Mouse (Mus musculus): ENCODE results near the gene Ano4. TPM values are rescaled to one million over a fixed set of nuclear protein-coding genes. Genes with fewer than 3 reads are reported as not detected.

Gene Ano4
- 0.67 TPM in 1 of 2 replicates, not detected in the other for polyA plus RNA-seq (2011; ENCODE audit: insufficient read length, low read depth, missing spikeins)

- Histone ChIP-seq H3K4me3 (ENCODE audit: insufficient read depth, low read length) (peak within 1 kb of the TSS; percentile 33), H3K4me1 (ENCODE audit: control insufficient read depth, insufficient read depth, low read length) (no peaks in the 10 kb centered on the region), H3K27ac (ENCODE audit: insufficient read depth, low read length) (no peak within 1 kb of the TSS)
- TF ChIP-seq POLR2A (IDR thresholded peaks at IDR 0.05; ENCODE audit: low read depth, low read length) (no peak), CTCF (IDR thresholded peaks at IDR 0.05; ENCODE audit: borderline replicate concordance, insufficient read depth, low read length) (no peak)
Observed at GRCm38 (mm10) chr10:89344491-89345195, at the start of gene Ano4. Gene Ano4, minus strand, starts transcription at chr10:89344762.

GRCm38 (mm10) chr10:89392687-89393086, 48.1 kb upstream of the Ano4 start:
- Histone ChIP-seq H3K4me1 (ENCODE audit: control insufficient read depth, insufficient read depth, low read length) (no peaks in the 10 kb centered on the region), H3K4me3 (ENCODE audit: insufficient read depth, low read length) (no peak overlapping the region), H3K27ac (ENCODE audit: insufficient read depth, low read length) (no peak overlapping the region)
- TF ChIP-seq POLR2A (IDR thresholded peaks at IDR 0.05; ENCODE audit: low read depth, low read length) (no peak), CTCF (IDR thresholded peaks at IDR 0.05; ENCODE audit: borderline replicate concordance, insufficient read depth, low read length) (no peak)

GRCm38 (mm10) chr10:89391571-89392163, 47.1 kb upstream of the Ano4 start:
- Histone ChIP-seq H3K4me1 (ENCODE audit: control insufficient read depth, insufficient read depth, low read length) (no peaks in the 10 kb centered on the region), H3K4me3 (ENCODE audit: insufficient read depth, low read length) (no peak overlapping the region), H3K27ac (ENCODE audit: insufficient read depth, low read length) (no peak overlapping the region)
- TF ChIP-seq POLR2A (IDR thresholded peaks at IDR 0.05; ENCODE audit: low read depth, low read length) (no peak), CTCF (IDR thresholded peaks at IDR 0.05; ENCODE audit: borderline replicate concordance, insufficient read depth, low read length) (no peak)

GRCm38 (mm10) chr10:89386461-89386860, 41.9 kb upstream of the Ano4 start:
- no peak for TF ChIP-seq POLR2A (IDR thresholded peaks at IDR 0.05; ENCODE audit: low read depth, low read length)
- no peak for TF ChIP-seq CTCF (IDR thresholded peaks at IDR 0.05; ENCODE audit: borderline replicate concordance, insufficient read depth, low read length)
- Histone ChIP-seq H3K27ac (ENCODE audit: insufficient read depth, low read length) (no peak overlapping the region), H3K4me3 (ENCODE audit: insufficient read depth, low read length) (no peak overlapping the region), H3K4me1 (ENCODE audit: control insufficient read depth, insufficient read depth, low read length) (no peaks in the 10 kb centered on the region)

- no peaks in the 10 kb centered on the region for H3K4me1 ChIP-seq (ENCODE audit: control insufficient read depth, insufficient read depth, low read length)
- H3K27ac ChIP-seq (ENCODE audit: insufficient read depth, low read length), result no peak overlapping the region
- TF ChIP-seq POLR2A (IDR thresholded peaks at IDR 0.05; ENCODE audit: low read depth, low read length) (no peak), CTCF (IDR thresholded peaks at IDR 0.05; ENCODE audit: borderline replicate concordance, insufficient read depth, low read length) (peak; percentile 87)
Observed at GRCm38 (mm10) chr10:89383462-89383861, 38.9 kb upstream of the Ano4 start.

GRCm38 (mm10) chr10:89377750-89378149, 33.2 kb upstream of the Ano4 start:
- Histone ChIP-seq H3K27ac (ENCODE audit: insufficient read depth, low read length) (no peak overlapping the region), H3K4me3 (ENCODE audit: insufficient read depth, low read length) (no peak overlapping the region), H3K4me1 (ENCODE audit: control insufficient read depth, insufficient read depth, low read length) (no peaks in the 10 kb centered on the region)
- TF ChIP-seq POLR2A (IDR thresholded peaks at IDR 0.05; ENCODE audit: low read depth, low read length), result no peak

More at GRCm38 (mm10) chr10:89383462-89383861, 38.9 kb upstream of the Ano4 start:
- H3K4me3 ChIP-seq (ENCODE audit: insufficient read depth, low read length), result no peak overlapping the region

- TF ChIP-seq POLR2A (IDR thresholded peaks at IDR 0.05; ENCODE audit: low read depth, low read length), result no peak
- no peak for TF ChIP-seq CTCF (IDR thresholded peaks at IDR 0.05; ENCODE audit: borderline replicate concordance, insufficient read depth, low read length)
- H3K4me1 ChIP-seq (ENCODE audit: control insufficient read depth, insufficient read depth, low read length), result no peaks in the 10 kb centered on the region
- no peak overlapping the region for H3K4me3 ChIP-seq (ENCODE audit: insufficient read depth, low read length)
- H3K27ac ChIP-seq (ENCODE audit: insufficient read depth, low read length), result no peak overlapping the region
Observed at GRCm38 (mm10) chr10:89370051-89370450, 25.5 kb upstream of the Ano4 start.

GRCm38 (mm10) chr10:89358933-89359332, 14.4 kb upstream of the Ano4 start:
- no peak overlapping the region for H3K4me3 ChIP-seq (ENCODE audit: insufficient read depth, low read length)
- no peaks in the 10 kb centered on the region for H3K4me1 ChIP-seq (ENCODE audit: control insufficient read depth, insufficient read depth, low read length)
- no peak overlapping the region for H3K27ac ChIP-seq (ENCODE audit: insufficient read depth, low read length)
- TF ChIP-seq CTCF (IDR thresholded peaks at IDR 0.05; ENCODE audit: borderline replicate concordance, insufficient read depth, low read length) (no peak), POLR2A (IDR thresholded peaks at IDR 0.05; ENCODE audit: low read depth, low read length) (no peak)

GRCm38 (mm10) chr10:89354639-89355038, 10.1 kb upstream of the Ano4 start:
- Histone ChIP-seq H3K4me1 (ENCODE audit: control insufficient read depth, insufficient read depth, low read length) (no peaks in the 10 kb centered on the region), H3K4me3 (ENCODE audit: insufficient read depth, low read length) (no peak overlapping the region), H3K27ac (ENCODE audit: insufficient read depth, low read length) (no peak overlapping the region)
- TF ChIP-seq POLR2A (IDR thresholded peaks at IDR 0.05; ENCODE audit: low read depth, low read length), result no peak
- no peak for TF ChIP-seq CTCF (IDR thresholded peaks at IDR 0.05; ENCODE audit: borderline replicate concordance, insufficient read depth, low read length)

GRCm38 (mm10) chr10:89351416-89351815, 6.9 kb upstream of the Ano4 start:
- no peak for TF ChIP-seq CTCF (IDR thresholded peaks at IDR 0.05; ENCODE audit: borderline replicate concordance, insufficient read depth, low read length)
- TF ChIP-seq POLR2A (IDR thresholded peaks at IDR 0.05; ENCODE audit: low read depth, low read length), result no peak
- H3K27ac ChIP-seq (ENCODE audit: insufficient read depth, low read length), result no peak overlapping the region
- no peaks in the 10 kb centered on the region for H3K4me1 ChIP-seq (ENCODE audit: control insufficient read depth, insufficient read depth, low read length)
- no peak overlapping the region for H3K4me3 ChIP-seq (ENCODE audit: insufficient read depth, low read length)

Data from embryonic fibroblast, embryonic 13.5 days (primary cell).